Mouse (Mus musculus): Measurements from ENCODE around the gene Clp1. TPM values are rescaled to one million over a fixed set of nuclear protein-coding genes. Genes with fewer than 3 reads are reported as not detected.

Clp1 gene
- polyA plus RNA-seq, 1 experiment from 2014 or later, result 28.1 TPM

DNA sequence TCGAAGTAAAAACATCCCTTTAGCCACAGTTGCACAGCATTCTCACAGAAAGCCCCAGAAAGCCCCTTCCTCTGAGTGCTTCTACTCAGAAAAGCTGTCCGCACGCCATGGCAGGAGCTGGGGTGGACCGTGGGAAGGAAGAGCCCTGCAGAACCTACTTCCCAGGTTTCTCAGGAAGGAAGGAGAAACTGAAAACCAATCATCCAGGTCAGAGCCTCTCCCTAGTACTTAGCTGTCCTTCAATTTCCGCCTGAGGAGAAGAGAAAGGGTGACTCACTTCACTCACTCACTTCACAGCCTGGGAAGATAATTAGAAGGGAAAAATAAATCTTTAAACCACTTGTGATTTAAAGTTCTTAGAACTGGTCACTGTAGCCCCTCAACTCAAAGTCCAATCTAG lies 22.8 kb downstream of the Clp1 start:
- Histone ChIP-seq H3K36me3 (peaks cover 50% of the 10 kb centered on the region), H3K9me3 (no peaks in the 10 kb centered on the region), H3K4me3 (no peak overlapping the region), H3K4me1 (replicated peaks) (peaks cover 25% of the 10 kb centered on the region), H3K27ac (replicated peaks) (no peak overlapping the region), H3K27me3 (no peaks in the 10 kb centered on the region), H3K4me2 (no peak overlapping the region), H3K9ac (no peak overlapping the region)
- WGBS, result 96% methylated on average over 5 of the region's 5 CpGs
- ATAC-seq (ENCODE audit: low read depth), result no peak

DNA sequence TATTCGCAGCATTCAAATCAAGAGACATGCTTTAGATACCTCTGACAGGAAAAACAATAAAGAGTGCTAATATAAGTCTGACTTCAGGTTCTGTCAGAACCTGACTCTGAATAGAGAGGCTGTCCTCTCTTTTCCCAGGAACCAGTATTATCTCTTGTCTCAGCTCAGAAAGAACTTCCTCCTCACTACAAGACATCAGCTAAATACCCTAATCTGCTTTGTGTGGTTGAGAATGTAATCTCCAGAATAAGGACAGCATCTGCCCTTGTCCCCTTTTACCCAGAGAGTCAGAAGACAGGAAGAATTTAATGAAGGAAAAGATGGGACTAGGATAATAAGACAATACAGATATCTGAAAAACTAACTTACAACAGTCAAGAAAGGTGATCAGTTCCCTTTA lies 23.7 kb downstream of the Clp1 start:
- no peaks in the 10 kb centered on the region for H3K27me3 ChIP-seq
- no peak overlapping the region for H3K4me2 ChIP-seq
- WGBS, result 90% methylated on average over 1 of the region's 1 CpGs
- H3K36me3 ChIP-seq, result peaks cover 56% of the 10 kb centered on the region
- peaks cover 17% of the 10 kb centered on the region for H3K4me1 ChIP-seq (replicated peaks)
- no peak for ATAC-seq (ENCODE audit: low read depth)
- H3K4me3 ChIP-seq, result no peak overlapping the region
- no peak overlapping the region for H3K27ac ChIP-seq (replicated peaks)
- H3K9ac ChIP-seq, result no peak overlapping the region
- H3K9me3 ChIP-seq, result no peaks in the 10 kb centered on the region

DNA sequence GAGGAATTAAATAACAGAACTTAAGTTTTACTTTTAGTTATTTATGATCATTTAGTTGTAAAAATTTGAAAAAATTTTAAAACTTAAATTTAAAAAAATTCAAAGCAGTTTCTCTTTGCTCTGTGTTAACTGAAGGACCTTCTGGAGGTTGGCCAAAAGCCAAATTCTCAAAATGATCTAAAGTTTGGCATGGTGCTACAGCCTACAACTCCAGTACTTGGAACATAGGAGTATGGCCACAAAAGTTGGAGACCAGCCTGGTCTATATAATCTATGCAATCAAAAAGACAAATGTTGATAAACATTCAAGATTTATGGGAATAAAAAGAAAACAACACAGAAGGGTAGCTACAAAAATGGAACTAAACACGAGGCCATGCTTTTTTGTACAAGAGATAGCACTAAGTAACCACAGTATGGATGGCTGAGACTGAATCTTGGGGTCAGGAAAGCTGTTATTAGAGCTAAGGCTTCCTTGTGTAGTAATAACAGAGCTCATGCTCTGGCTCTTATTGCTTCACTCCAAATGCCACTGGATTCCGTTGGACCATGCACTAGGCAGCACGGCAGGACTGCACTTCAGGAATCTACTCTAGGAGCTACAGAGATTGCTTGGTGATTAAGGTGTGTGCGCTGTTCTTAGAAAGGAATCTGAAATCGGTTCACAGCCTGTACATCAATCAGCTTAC lies 32.0 kb downstream of the Clp1 start:
- Histone ChIP-seq H3K4me1 (replicated peaks) (no peaks in the 10 kb centered on the region), H3K27me3 (no peaks in the 10 kb centered on the region), H3K36me3 (peaks cover 77% of the 10 kb centered on the region), H3K27ac (replicated peaks) (no peak overlapping the region), H3K4me3 (no peak overlapping the region), H3K4me2 (no peak overlapping the region), H3K9ac (no peak overlapping the region), H3K9me3 (no peaks in the 10 kb centered on the region)
- no peak for ATAC-seq (ENCODE audit: low read depth)
- 91% methylated on average over 5 of the region's 5 CpGs for WGBS

DNA sequence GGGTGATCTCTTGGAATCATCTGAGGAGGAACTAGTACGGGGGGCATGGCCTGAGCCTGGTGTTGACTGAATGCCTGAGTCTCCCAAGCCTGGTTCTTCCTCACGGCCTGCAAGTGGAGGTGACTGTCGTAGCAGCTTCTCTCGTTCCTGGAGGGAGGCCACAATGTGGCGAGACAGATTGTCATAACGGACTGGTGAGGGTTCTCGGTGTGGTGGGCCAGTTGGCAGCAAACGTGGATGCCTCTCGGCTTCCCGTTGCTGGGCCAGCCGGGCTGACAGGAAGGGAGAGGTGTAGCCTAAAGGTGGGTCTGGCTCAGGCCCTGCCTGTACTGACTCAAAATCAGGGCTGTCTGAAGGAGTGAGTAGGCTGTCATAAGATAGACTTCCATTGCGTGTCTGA lies 37.1 kb downstream of the Clp1 start:
- no peaks in the 10 kb centered on the region for H3K27me3 ChIP-seq
- no peak overlapping the region for H3K9ac ChIP-seq
- H3K4me3 ChIP-seq, result no peak overlapping the region
- H3K4me1 ChIP-seq (replicated peaks), result no peaks in the 10 kb centered on the region
- H3K9me3 ChIP-seq, result no peaks in the 10 kb centered on the region
- 91% methylated on average over 12 of the region's 12 CpGs for WGBS
- H3K4me2 ChIP-seq, result no peak overlapping the region
- H3K36me3 ChIP-seq, result peaks cover 92% of the 10 kb centered on the region
- ATAC-seq (ENCODE audit: low read depth), result no peak
- H3K27ac ChIP-seq (replicated peaks), result no peak overlapping the region

DNA sequence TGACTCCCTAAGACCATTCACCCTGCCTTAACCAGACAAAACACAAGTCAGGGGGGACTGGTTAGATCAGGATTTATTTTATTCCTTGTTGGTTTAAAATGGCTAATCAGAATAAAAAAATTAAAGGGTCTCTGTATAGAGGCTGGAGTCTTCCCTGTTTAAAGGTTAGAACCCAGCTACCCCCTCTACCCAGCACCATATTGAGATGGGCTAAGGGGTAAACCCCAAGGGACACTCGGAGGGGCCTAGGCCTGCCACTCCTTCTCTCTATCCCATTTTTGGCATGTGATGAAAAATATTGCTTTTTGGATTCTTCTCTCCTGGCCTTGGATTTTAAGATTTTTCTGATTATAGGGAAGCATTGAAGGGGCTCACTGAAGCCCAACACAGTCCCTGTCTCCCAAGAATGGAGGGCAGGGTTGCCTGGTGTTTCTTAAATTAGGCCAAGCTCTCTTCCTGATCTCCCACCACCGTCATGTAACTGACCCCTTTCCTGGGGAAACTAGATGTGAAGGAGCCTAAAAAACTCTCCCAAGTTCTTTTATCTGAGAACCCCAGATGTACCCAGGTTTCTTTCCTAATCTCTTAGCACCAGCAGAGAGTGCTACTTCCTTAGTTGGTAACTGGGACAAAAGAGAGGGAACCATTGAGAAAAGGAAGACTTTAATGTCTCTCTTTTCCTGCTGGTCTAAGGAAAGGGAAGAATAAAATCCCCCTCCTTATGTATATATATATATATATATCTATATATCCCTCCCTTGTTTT lies 38.9 kb downstream of the Clp1 start:
- no peak overlapping the region for H3K4me3 ChIP-seq
- H3K27me3 ChIP-seq, result no peaks in the 10 kb centered on the region
- H3K4me2 ChIP-seq, result no peak overlapping the region
- 84% methylated on average over 2 of the region's 2 CpGs for WGBS
- no peaks in the 10 kb centered on the region for H3K4me1 ChIP-seq (replicated peaks)
- H3K36me3 ChIP-seq, result peaks cover 88% of the 10 kb centered on the region
- ATAC-seq (ENCODE audit: low read depth), result no peak
- no peaks in the 10 kb centered on the region for H3K9me3 ChIP-seq
- no peak overlapping the region for H3K27ac ChIP-seq (replicated peaks)
- no peak overlapping the region for H3K9ac ChIP-seq

DNA sequence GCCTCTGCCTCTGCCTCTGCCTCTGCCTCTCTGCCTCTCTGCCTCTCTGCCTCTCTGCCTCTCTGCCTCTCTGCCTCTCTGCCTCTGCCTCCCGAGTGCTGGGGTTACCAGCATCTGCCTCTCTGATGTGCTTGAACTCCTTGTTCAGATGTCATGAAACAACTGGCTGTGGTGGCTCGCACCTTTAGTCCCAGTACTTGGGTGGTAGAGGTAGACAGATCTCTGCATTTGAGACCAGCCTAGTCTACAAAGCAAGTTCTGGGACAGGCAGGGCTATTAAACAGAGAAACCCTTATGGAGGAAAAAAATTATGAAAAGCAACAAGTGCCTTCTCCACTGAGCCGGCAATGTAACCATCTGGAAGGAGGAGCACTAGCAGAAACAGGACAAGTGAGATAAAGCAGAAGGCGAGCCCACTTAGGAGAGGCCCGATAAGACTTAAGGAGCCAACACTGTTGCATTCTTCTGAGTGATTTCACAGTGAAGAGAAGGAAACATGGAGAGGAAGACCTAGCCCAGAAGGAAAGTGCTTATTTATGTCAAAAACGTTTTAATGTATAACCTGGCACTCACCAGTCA lies 44.5 kb downstream of the Clp1 start:
- Histone ChIP-seq H3K36me3 (peaks cover 44% of the 10 kb centered on the region), H3K27me3 (no peaks in the 10 kb centered on the region), H3K27ac (replicated peaks) (no peak overlapping the region), H3K4me2 (no peak overlapping the region), H3K4me3 (no peak overlapping the region), H3K9me3 (no peaks in the 10 kb centered on the region), H3K4me1 (replicated peaks) (peaks cover 12% of the 10 kb centered on the region), H3K9ac (no peak overlapping the region)
- WGBS, result 91% methylated on average over 6 of the region's 6 CpGs
- ATAC-seq (ENCODE audit: low read depth), result no peak

DNA sequence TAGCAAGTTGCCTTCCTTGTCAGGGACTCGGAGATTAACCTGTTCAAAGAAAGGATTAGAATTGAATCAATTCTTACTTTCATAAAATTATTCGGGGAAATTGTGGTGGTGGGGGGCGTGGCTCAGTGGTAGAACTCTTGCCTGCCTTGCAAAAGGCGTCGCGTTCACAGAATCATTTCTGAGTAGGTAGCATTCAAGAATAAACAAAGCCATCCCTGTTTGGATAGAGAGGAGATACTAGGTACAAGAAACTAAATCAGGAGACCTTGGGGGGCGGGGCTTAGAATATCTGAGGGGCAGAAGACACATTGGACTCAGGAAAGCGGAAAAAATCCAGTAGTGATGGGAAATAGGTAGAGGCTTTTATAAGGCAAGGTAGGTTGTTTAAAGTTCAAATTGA lies 48.1 kb downstream of the Clp1 start, which contains the start of gene Tmx2:
Tmx2 (minus strand) TSS at position 125 of the 400 bp plus-strand sequence.
- 19% methylated on average over 8 of the region's 8 CpGs for WGBS
- Histone ChIP-seq H3K4me1 (replicated peaks) (peaks cover 27% of the 10 kb centered on the region), H3K27ac (replicated peaks) (peak within 1 kb of the TSS; percentile 74), H3K36me3 (peaks cover 30% of the 10 kb centered on the region), H3K4me2 (peak within 1 kb of the TSS; percentile 88), H3K9ac (peak within 1 kb of the TSS; percentile 89), H3K27me3 (no peaks in the 10 kb centered on the region), H3K9me3 (no peaks in the 10 kb centered on the region), H3K4me3 (peak within 1 kb of the TSS; percentile 99)
- no peak for ATAC-seq (ENCODE audit: low read depth)

DNA sequence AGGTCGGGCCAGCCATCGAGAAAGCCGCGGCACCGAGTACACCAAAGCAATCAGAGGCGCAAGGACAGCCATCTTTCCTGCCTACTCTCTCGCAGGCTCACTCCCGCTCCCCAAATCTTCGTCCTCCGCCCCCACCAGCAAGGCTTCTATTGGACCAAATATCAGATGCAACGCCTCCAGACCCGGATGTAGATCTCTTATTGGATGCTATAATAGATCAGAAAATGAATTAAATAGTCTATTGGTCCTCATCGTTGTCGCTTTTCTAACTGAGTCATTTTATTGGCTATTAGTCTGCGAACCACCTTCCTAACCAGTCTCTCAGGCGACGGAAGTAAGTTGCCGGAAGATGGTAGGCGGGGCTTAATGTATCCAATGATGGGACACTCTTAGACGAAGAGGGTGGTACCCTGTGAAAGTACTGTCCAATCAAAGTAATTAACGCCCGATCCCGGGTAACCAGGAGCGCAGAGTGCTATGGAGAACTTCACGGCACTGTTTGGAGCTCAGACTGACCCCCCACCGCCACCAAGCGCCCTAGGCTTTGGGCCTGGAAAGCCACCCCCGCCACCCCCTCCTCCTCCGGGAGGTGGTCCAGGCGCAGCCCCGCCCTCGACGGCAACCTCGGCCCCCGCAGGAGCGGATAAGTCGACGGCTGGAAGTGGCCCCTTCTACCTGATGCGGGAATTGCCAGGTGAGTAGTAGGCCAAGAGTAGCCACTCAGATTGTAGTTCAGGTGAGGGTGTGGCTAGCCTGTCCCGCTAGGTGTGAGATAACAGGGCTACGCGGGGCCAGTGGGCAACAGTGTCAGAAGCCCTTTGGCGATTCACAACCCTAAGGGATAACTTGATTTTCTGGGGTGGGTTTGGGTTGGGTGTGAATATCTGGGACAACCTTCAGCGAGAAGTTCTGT lies 48.9 kb downstream of the Clp1 start, which contains the start of the genes Gm28635 and Med19:
Gm28635 (minus strand) TSS at position 74 of the 913 bp plus-strand sequence.
Med19 (plus strand) TSS at position 435 of the 913 bp plus-strand sequence.
- under 1% methylated on average over 44 of the region's 44 CpGs for WGBS
- peak within 1 kb of the TSS; percentile 99 for H3K4me3 ChIP-seq
- H3K9me3 ChIP-seq, result no peaks in the 10 kb centered on the region
- H3K4me1 ChIP-seq (replicated peaks), result peaks cover 27% of the 10 kb centered on the region
- peak within 1 kb of the TSS; percentile 88 for H3K4me2 ChIP-seq
- H3K36me3 ChIP-seq, result peaks cover 37% of the 10 kb centered on the region
- no peaks in the 10 kb centered on the region for H3K27me3 ChIP-seq
- peak within 1 kb of the TSS; percentile 82 for H3K27ac ChIP-seq (replicated peaks)
- peak; percentile 100 for ATAC-seq (ENCODE audit: low read depth)
- H3K9ac ChIP-seq, result peak within 1 kb of the TSS; percentile 89

DNA sequence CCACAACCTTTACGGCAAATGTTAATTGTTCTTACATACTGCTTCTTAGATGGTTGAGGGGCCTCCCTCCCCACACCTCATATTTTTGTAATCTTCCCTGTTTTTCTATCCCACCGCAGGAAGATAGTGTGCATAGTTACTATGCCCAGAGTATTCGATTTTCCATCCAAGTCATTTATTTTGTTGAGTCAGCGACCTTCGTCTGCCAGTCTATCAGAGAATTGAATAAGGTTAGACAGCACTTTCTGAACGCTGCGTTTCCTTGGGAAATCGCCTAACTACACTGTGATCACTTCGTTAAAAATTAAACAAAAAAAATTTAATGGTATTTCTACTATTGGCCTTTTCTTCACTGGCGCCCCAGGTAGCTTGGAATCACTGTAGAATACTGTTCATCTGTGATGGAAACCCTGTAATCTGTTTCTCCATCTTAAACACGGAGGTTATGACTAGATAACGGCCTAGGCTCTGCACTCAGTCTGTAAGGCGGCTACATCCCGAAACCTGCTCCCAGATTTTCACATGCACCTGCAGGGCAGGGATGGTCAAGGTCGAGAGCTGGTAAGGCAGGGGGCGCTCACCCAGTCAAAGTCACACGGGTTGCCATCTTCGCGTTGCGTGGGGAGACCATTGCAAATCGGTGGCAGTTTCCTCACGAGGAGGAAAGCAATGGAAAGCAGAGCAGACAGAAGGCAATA lies 49.7 kb downstream of the Clp1 start:
- H3K4me3 ChIP-seq, result peak overlapping the region; percentile 99
- peak; percentile 74 for ATAC-seq (ENCODE audit: low read depth)
- 9% methylated on average over 22 of the region's 22 CpGs for WGBS
- peak overlapping the region; percentile 79 for H3K9ac ChIP-seq
- H3K9me3 ChIP-seq, result no peaks in the 10 kb centered on the region
- H3K27me3 ChIP-seq, result no peaks in the 10 kb centered on the region
- H3K4me1 ChIP-seq (replicated peaks), result peaks cover 27% of the 10 kb centered on the region
- peak overlapping the region; percentile 82 for H3K27ac ChIP-seq (replicated peaks)
- peaks cover 45% of the 10 kb centered on the region for H3K36me3 ChIP-seq
- H3K4me2 ChIP-seq, result peak overlapping the region; percentile 68

Data from neural tube, embryonic 13.5 days (tissue).